Mouse (Mus musculus) neural tube, embryonic 10.5 days (tissue): ENCODE data around the gene Nsun2.
"Not testable (repeated sequence)": the region's sequence is repeated elsewhere in the genome, so short reads cannot be mapped to it uniquely, and the experiment has no call there.

Source experiments
- DNase-seq: peaks from one replicate; pipeline ENCODE4 v3.0.0-alpha.2; 2017; ENCODE audit warnings: low spot score; ENCODE audit errors: extremely low spot score

The Nsun2 gene

DNA sequence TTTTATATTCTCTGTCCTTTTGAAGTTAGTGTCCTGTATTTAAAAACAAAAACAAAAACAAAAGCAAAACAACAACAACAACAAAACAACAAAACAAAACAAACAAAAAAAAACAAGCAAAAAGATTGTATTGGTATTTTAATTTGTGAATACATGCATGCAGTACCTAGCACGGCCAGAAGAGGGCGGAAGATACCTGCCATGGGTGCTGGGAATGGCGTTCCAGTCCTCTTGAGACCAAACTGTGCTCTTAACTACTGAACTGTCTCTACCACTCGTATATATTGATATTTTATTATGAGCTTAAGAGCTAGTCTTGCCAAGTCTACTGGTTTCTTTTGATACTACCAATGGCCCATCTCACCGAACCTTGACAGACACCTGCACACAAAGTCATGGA is 19.5 kb downstream of the Nsun2 start:
- peak; percentile 64 for DNase-seq

- no peak for DNase-seq
Observed at GRCm38 (mm10) chr13:69554255-69554654, 20.7 kb downstream of the Nsun2 start.

DNA sequence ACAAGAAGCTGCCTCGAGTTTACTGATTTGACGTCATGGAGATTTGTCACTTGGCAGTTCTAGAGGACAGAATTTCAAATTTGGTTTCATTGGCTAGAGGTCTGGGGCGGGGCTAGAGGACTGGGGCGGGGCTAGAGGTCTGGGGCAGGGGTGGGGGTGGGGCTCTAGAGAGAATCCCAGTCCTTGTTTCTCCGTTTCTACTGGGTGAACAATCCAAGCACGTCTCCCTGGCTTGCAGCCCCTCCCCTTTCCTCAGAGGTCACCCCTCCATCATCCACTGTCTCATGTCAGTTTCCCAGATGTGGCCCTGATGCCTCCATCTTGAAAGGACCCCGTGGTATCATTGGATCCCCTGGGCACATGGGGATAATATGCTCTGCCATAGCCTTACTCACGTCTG is 21.5 kb downstream of the Nsun2 start:
- no peak for DNase-seq

- DNase-seq, result no peak
Observed at GRCm38 (mm10) chr13:69555957-69556482, 22.5 kb downstream of the Nsun2 start.

- DNase-seq, result no peak
Observed at GRCm38 (mm10) chr13:69556728-69557127, 23.2 kb downstream of the Nsun2 start.

- DNase-seq, result no peak
Observed at GRCm38 (mm10) chr13:69558098-69558660, 24.6 kb downstream of the Nsun2 start.

- peak; percentile 17 for DNase-seq
Observed at GRCm38 (mm10) chr13:69559291-69559961, 25.9 kb downstream of the Nsun2 start.

DNA sequence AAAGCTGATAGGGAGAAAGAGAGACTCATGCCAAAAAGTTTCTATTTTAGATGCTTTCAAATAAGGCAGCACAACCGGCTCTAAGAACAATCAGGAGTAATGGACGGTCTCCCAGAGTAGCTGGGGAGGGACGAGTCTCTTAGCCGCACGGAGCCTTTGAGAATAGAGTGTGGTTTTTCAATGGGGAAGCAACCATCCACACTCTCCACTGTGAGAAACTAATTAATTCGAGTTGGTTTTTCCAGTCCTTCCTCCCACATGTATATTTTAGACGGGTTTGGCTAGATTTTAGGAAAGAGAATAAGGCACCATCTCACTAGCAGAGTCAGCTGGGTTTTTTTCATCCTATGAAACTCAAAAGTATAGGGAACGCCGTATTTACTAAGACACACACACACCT is 28.5 kb downstream of the Nsun2 start:
- no peak for DNase-seq

DNA sequence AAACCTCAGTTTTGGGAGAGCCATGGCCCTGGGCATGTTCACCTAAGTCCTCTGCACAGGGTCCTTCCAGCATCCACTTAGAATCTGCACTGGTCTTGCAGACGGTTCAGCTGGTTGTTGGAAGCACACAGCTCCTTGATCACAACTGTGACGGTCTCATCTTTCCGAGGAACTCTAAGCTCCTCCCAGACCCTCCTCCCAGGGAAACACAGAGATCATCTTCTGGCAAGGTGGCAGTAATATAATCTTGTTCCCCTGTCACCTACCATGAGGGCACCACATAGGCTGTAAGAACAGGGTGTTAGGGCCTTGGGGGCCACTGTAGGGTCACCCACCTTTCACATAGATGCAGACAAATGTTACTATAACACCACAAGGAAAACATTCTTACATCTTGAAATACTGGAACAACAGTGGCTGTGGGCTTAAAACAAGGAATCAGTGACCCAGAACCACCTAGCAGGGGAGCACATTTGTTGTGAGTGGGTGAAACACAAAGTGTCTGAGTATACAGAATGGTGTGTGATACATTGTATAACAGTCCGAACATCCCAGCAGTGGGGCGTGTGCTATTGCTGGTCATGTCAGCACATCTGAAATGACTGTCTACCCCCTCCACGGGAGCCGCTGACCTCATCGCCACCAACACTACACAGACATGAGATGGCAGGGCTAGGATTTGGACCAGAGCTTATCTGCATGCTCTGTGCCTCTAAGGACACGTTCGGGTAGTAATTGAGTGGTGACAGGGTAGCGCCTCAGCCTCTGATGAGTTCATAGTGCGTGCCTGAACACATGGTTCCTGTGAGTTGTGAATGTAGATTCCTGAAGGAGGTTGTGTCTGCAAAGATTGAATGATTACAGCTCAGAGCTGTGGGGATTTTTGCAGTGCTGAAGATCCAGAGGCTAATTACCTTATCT is 29.4 kb downstream of the Nsun2 start:
- DNase-seq, result no peak

- no peak for DNase-seq
Observed at GRCm38 (mm10) chr13:69563905-69564304, 30.4 kb downstream of the Nsun2 start.

DNA sequence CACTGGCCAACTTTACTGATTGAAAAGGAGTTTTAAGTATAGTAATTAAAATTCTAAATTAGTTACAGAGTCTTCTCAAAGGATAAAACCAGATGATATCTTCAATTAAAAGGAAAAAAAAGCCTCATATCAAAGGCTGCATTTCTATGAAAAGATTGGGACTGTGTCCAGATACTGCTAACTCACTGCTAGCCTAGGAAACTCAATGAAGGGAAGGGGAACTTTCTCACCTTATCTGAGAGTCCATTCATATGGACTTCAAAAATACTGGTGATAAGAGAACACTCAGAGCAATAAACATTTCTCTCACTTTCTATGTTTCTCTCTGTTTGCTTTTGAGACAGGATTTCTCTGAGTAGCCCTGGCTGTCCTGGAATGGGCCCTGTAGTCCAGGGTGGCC is 31.0 kb downstream of the Nsun2 start:
- no peak for DNase-seq

DNA sequence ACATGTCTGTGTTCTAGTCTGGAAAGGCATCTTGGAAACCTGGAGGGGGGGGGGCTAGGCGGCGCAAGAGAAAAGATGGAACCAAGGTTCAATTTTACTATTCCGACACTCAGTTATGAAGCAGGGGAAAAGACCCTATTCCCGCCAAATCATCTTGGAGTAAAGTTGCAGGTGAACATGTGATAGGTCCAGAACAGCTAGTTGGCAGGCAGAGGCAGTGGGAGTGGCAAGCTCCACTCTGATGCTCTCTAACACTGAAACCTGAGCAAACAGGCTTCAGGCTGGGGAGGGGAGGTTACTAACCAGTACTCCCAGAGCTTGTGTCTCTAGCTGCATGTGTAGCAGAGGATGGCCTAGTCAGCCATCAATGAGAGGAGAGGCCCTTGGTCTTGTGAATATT is 31.9 kb downstream of the Nsun2 start:
- not testable (repeated sequence) for DNase-seq

DNA sequence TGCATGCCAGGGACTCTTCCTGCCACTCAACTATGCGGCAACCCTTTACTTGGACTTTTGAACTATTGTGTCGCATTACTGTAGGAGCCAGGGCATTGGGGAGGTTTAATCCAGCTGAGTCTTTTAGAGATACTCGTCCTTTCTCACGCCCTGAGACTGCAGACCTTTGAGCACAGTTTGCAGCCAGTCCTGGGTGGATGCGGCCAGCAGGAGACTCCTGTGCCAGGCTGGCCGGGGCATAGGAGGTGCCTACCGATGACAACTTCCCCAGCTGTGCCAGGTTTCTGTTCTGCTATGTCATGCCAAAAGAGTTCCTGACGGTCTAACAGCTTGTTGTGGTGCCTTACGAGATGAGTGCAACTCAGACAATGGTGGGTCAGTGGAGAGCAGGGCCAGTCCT is 35.7 kb downstream of the Nsun2 start:
- no peak for DNase-seq

- no peak for DNase-seq
Observed at GRCm38 (mm10) chr13:69572594-69572993, 39.0 kb downstream of the Nsun2 start.

DNA sequence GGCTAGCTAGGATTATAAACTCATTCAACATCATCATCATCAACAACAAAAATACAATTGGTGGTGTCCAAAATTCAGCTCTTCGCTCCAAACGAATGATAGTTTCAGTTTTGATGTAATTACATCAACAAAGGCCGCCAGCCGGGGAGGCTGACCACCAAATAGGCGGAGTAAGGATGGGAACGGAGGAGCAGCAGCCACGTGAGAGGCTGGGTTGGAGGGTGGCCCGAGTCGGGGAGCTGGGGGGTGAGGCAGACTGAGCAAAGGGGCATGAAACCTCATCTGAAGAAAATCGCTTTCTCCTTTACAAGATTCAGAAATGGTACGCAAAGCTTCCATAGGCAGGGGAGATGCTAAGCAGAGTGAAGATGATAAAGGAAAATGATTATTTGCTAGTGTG is 43.1 kb downstream of the Nsun2 start:
- DNase-seq, result no peak

DNA sequence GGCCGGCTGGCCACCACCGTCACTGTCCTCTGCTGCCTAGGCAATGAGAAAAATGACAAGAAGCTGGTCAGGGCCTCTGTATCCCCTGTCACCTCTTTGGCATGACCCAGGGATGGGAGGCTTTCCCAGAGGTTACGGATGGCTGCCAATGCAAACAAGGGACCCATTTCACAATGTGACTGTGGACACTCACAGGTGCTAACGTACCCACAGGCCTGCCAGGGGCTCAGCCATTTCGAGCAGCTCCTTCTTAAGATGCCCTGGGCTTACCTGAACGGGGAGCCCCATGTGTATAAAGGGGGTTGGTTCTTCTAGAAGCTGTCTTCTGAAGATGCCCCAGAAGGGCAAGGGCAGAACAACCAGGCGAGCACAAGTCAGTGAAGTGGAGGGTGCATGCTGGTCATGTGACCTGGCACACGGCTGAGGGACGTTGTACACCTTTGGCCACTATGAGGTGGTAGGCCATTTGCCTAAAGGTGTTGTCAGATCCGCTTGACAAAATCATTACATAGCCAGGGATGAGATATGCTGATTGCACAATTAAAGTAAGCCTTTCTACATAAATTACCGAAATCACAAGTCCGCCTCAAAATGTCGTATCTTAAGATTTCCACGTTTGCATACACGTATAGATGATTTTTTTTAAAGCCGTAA is 43.8 kb downstream of the Nsun2 start:
- DNase-seq, result no peak

- no peak for DNase-seq
Observed at GRCm38 (mm10) chr13:69582411-69582810, 48.9 kb downstream of the Nsun2 start.

GRCm38 (mm10) chr13:69583591-69583990 is 50.0 kb downstream of the Nsun2 start:
- no peak for DNase-seq

GRCm38 (mm10) chr13:69585828-69586227 is 52.3 kb downstream of the Nsun2 start:
- DNase-seq, result no peak

- no peak for DNase-seq
Observed at GRCm38 (mm10) chr13:69586337-69586736, 52.8 kb downstream of the Nsun2 start.

DNA sequence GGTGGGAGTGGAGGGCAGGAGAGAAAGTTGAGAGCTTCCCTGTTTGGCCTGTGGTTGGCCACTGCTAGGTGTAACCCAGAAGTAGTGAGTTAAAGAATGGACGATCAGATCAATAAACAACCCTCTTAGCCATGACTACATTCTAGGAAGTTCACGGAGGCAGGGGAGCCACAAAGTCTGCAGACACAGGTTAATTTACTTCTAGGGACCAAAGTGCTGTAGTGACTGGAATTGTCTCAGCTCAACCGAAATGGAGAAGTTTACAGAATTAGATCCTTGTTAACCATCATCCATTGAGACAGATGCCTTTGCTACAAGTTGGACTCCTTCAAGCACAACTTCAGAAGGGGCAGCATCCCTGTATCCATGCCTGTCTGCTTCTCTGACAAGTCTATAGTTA is 54.3 kb downstream of the Nsun2 start:
- DNase-seq, result no peak

DNA sequence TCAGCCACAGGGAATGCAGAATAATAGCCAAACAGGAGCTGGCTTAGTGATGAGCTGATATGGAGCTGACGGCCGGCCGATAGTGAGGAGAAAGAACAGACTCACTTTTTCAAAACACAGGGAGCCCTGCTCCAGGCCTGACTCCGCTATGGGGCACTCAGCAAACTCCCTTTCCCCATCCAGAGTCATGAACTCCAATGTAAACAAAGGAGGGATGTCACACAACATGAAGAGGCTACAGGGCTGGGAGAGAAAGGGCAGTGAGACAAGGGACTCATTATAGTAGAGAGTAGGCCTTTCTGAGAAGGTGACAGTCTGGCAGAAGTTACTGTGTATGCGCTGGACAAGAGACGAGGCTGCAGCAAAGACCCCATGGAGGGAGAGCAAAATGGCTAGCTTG is 54.7 kb downstream of the Nsun2 start:
- no peak for DNase-seq
